Comparison of ENCODE assay signal across 7 mouse cellular contexts in genomic region chr6:134927595-134928095, GRCm38 (mm10). TPM values are rescaled to one million over a fixed set of nuclear protein-coding genes. Genes with fewer than 3 reads are reported as not detected.
A peak's percentile ranks its signal among the peaks of the same experiment; 100 is the strongest.
DNase-seq lines count a peak whose midpoint lies in the region; ATAC-seq and TF ChIP-seq lines count a peak whose summit lies in the region.

No protein-coding gene starts in this region.

- H3K9ac ChIP-seq in liver, adult 2 months (ENCODE audit: low read depth, low read length), result peak overlapping the region; percentile 92
- H3K9ac ChIP-seq in embryonic facial prominence, embryonic 11.5 days (replicated peaks; ENCODE audit: low read length), result peak overlapping the region; percentile 90
- peak overlapping the region; percentile 82 for H3K9ac ChIP-seq in midbrain, embryonic 13.5 days (replicated peaks)

- H3K27ac ChIP-seq in liver, adult 2 months (replicated peaks; ENCODE audit: insufficient read depth, low read depth, low read length), result peak overlapping the region; percentile 87
- H3K27ac ChIP-seq in embryonic facial prominence, embryonic 11.5 days (replicated peaks; ENCODE audit: low read depth, low read length), result peak overlapping the region; percentile 98
- peak overlapping the region; percentile 97 for H3K27ac ChIP-seq in midbrain, embryonic 13.5 days

- H3K9me3 ChIP-seq in embryonic facial prominence, embryonic 11.5 days (replicated peaks; ENCODE audit: control insufficient read depth, low read length), result no peaks in the 10 kb centered on the region
- H3K9me3 ChIP-seq in midbrain, embryonic 13.5 days, result no peaks in the 10 kb centered on the region

- H3K36me3 ChIP-seq in liver, adult 2 months (ENCODE audit: control insufficient read depth, insufficient read depth, low read length), result peaks cover 3% of the 10 kb centered on the region; the same call in 1 of the 2 replicates
- no peaks in the 10 kb centered on the region for H3K36me3 ChIP-seq in embryonic facial prominence, embryonic 11.5 days (replicated peaks; ENCODE audit: control insufficient read depth, insufficient read depth, low read depth, low read length)
- H3K36me3 ChIP-seq in midbrain, embryonic 13.5 days, result no peaks in the 10 kb centered on the region

- peak overlapping the region; percentile 93 for H3K4me2 ChIP-seq in embryonic facial prominence, embryonic 11.5 days (ENCODE audit: low read depth, low read length)
- H3K4me2 ChIP-seq in midbrain, embryonic 13.5 days (replicated peaks), result peak overlapping the region; percentile 93

- 1% methylated on average over 13 of the region's 13 CpGs for whole genome bisulfite sequencing in liver, adult 2 months
- under 1% methylated on average over 13 of the region's 13 CpGs for WGBS in embryonic facial prominence, embryonic 11.5 days
- WGBS in midbrain, embryonic 13.5 days, result under 1% methylated on average over 13 of the region's 13 CpGs

- peak overlapping the region; percentile 86 for H3K4me3 ChIP-seq in liver, adult 2 months (ENCODE audit: insufficient read depth, low read depth, low read length)
- peak overlapping the region; percentile 45 for H3K4me3 ChIP-seq in embryonic facial prominence, embryonic 11.5 days (ENCODE audit: low read depth, low read length)
- peak overlapping the region; percentile 59 for H3K4me3 ChIP-seq in midbrain, embryonic 13.5 days (replicated peaks)

- no peaks in the 10 kb centered on the region for H3K79me2 ChIP-seq in liver, adult 2 months (ENCODE audit: control insufficient read depth, insufficient read depth, low read length)

- H3K27me3 ChIP-seq in liver, adult 2 months (ENCODE audit: control insufficient read depth, insufficient read depth, low read length), result no peaks in the 10 kb centered on the region
- H3K27me3 ChIP-seq in embryonic facial prominence, embryonic 11.5 days (ENCODE audit: control insufficient read depth, insufficient read depth, low read length), result no peaks in the 10 kb centered on the region
- H3K27me3 ChIP-seq in midbrain, embryonic 13.5 days, result no peaks in the 10 kb centered on the region

- peak; percentile 24; the same call in 1 of the 2 replicates for ATAC-seq in embryonic facial prominence, embryonic 11.5 days (replicated peaks; ENCODE audit: insufficient number of reproducible peaks, low FRiP score, low TSS enrichment, low read depth)
- peak; percentile 2 for ATAC-seq in inflammation-experienced regulatory T-cells, adult 6 months
- ATAC-seq in midbrain, embryonic 13.5 days, result peak; percentile 18
- ATAC-seq in activated CD4-positive, CD25-positive, alpha-beta regulatory T cell, adult 4 months, result no peak

- no peak for TF ChIP-seq CTCF in liver, adult 2 months (IDR thresholded peaks at IDR 0.05; ENCODE audit: low read depth, low read length)

- TF ChIP-seq POLR2A in liver, adult 2 months (IDR thresholded peaks at IDR 0.05; ENCODE audit: extremely low read depth, insufficient read depth, low read length), result no peak

- DNase-seq in liver, adult 2 months (ENCODE audit: extremely low read depth, low read depth, low spot score), result no peak
- no peak for DNase-seq in liver
- DNase-seq in embryonic facial prominence, embryonic 11.5 days (ENCODE audit: low spot score), result peak; percentile 47
- DNase-seq in frontal cortex, postnatal 25 days (ENCODE audit: low spot score in 2 of 2), result no peak

- 0 out of 2 replicates have a peak, but pooled peaks cover 2% of the 10 kb centered on the region for H3K4me1 ChIP-seq in liver, adult 2 months (ENCODE audit: control insufficient read depth, insufficient read depth, low read length)
- no peaks in the 10 kb centered on the region for H3K4me1 ChIP-seq in embryonic facial prominence, embryonic 11.5 days (ENCODE audit: control insufficient read depth, insufficient read depth, low read length)
- H3K4me1 ChIP-seq in midbrain, embryonic 13.5 days (replicated peaks), result peaks cover 45% of the 10 kb centered on the region

RNA-seq across cellular contexts. Expression of gene Cdkn1b, which starts 7.4 kb away (rescaled TPM):
- 14.4 and 16.2 TPM in 2 replicates for total RNA-seq in liver, adult 2 months (2014; rRNA removed)
- polyA plus RNA-seq in liver, adult 2 months (2012; rRNA removed), result 7.1 and 8.6 TPM in 2 replicates
- polyA plus RNA-seq in embryonic facial prominence, embryonic 11.5 days (2014; fragmentation: Nextera tagmentation; extraction: Ambion mirVana), result 18.7 and 21.2 TPM in 2 replicates
- 10 to 100 TPM; 29.4 to 55.7 (median 51.9) TPM for polyA plus RNA-seq in inflammation-experienced regulatory T-cells, adult 6 months (2017; shearing (Covaris generic))
- polyA plus RNA-seq in midbrain, embryonic 13.5 days (2015; fragmentation: Nextera tagmentation; extraction: Ambion mirVana), result 33.8 and 35.1 TPM in 2 replicates
- polyA plus RNA-seq in activated CD4-positive, CD25-positive, alpha-beta regulatory T cell, adult 4 months (2017; shearing (Covaris generic)), result 10 to 100 TPM; 38.9 to 48.9 TPM

RNA-seq across cellular contexts. Expression of gene Gpr19, which starts 29.3 kb away (rescaled TPM):
- total RNA-seq in liver, adult 2 months (2014; rRNA removed), result 4.7 and 4.8 TPM in 2 replicates
- polyA plus RNA-seq in liver, adult 2 months (2012; rRNA removed), result 4.9 and 6.9 TPM in 2 replicates
- polyA plus RNA-seq in embryonic facial prominence, embryonic 11.5 days (2014; fragmentation: Nextera tagmentation; extraction: Ambion mirVana), result 13.2 and 19.2 TPM in 2 replicates
- 1 to 10 TPM; 5.7 to 9.1 (median 6.8) TPM for polyA plus RNA-seq in inflammation-experienced regulatory T-cells, adult 6 months (2017; shearing (Covaris generic))
- polyA plus RNA-seq in midbrain, embryonic 13.5 days (2015; fragmentation: Nextera tagmentation; extraction: Ambion mirVana), result 45.0 and 47.9 TPM in 2 replicates
- polyA plus RNA-seq in activated CD4-positive, CD25-positive, alpha-beta regulatory T cell, adult 4 months (2017; shearing (Covaris generic)), result 1 to 10 TPM; 3.3 to 8.7 TPM

RNA-seq across cellular contexts. Expression of gene Apold1, which starts 53.9 kb away (rescaled TPM):
- total RNA-seq in liver, adult 2 months (2014; rRNA removed), result 0.55 and 1.0 TPM in 2 replicates
- polyA plus RNA-seq in liver, adult 2 months (2012; rRNA removed), result 0.40 and 0.49 TPM in 2 replicates
- polyA plus RNA-seq in embryonic facial prominence, embryonic 11.5 days (2014; fragmentation: Nextera tagmentation; extraction: Ambion mirVana), result 3.6 and 4.1 TPM in 2 replicates
- under 1 TPM in 2 of 3 experiments, not detected in 1; 0.09 to 0.33 TPM for polyA plus RNA-seq in inflammation-experienced regulatory T-cells, adult 6 months (2017; shearing (Covaris generic))
- 3.0 and 3.7 TPM in 2 replicates for polyA plus RNA-seq in midbrain, embryonic 13.5 days (2015; fragmentation: Nextera tagmentation; extraction: Ambion mirVana)
- polyA plus RNA-seq in activated CD4-positive, CD25-positive, alpha-beta regulatory T cell, adult 4 months (2017; shearing (Covaris generic)), result under 1 TPM; 0.09 to 0.17 TPM
